ENCODE assay signal across 8 mouse cellular contexts in the genomic region with DNA sequence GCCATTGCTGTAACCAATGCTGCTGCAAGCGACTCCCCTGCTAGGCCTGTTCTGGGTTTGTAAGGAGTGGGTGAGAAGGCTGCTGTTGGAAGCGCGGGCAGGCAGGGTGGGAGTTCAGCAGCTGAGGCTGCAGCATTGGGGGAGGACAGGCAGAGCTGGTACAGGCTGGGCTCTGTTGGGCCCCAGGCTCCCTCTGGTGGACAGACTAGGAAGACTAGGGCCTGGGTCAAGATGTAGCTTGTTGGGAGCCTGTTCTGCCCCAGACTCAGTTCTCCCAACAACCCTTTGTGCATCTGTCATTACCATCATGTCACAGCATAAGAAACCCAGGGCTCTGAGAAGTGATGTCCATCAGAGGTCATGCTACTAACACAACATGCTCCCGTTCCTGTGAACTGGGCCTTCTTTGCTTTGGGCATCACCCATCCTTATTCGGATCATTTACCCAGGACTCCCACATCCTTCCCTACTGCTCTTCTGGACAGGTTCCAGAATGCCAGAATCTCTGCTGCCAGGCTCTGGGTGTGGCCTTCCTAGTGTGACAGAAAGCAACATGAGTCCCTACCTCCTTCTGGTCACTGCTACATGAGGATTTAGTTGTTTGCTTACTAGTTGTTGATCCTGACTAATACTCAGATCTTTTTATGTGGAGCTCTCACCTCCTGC. TPM values are rescaled to one million over a fixed set of nuclear protein-coding genes. Genes with fewer than 3 reads are reported as not detected.
DNase-seq lines count a peak whose midpoint lies in the region; ATAC-seq and TF ChIP-seq lines count a peak whose summit lies in the region.

No protein-coding gene starts in this region.

- TF ChIP-seq POLR2A in myocyte (IDR thresholded peaks at IDR 0.05; ENCODE audit: insufficient read length, low read depth), result no peak

- no peaks in the 10 kb centered on the region; the same call in 1 of the 2 replicates for H3K4me1 ChIP-seq in embryonic facial prominence, embryonic 12.5 days
- H3K4me1 ChIP-seq in kidney, embryonic 14.5 days (ENCODE audit: control insufficient read depth, insufficient read depth, low read length), result no peaks in the 10 kb centered on the region
- H3K4me1 ChIP-seq in stomach, embryonic 16.5 days (ENCODE audit: control insufficient read depth, insufficient read depth, low read length), result peaks cover 6% of the 10 kb centered on the region; the same call in 1 of the 2 replicates

- ATAC-seq in embryonic facial prominence, embryonic 12.5 days (ENCODE audit: insufficient number of reproducible peaks, insufficient read depth, low FRiP score, low TSS enrichment), result peak; percentile 79; the same call in 1 of the 2 replicates
- ATAC-seq in kidney, embryonic 14.5 days (ENCODE audit: low FRiP score, low TSS enrichment), result peak; percentile 86
- peak; percentile 67; the same call in 1 of the 2 replicates for ATAC-seq in stomach, embryonic 16.5 days (ENCODE audit: insufficient read depth, low FRiP score)

- H3K27me3 ChIP-seq in embryonic facial prominence, embryonic 12.5 days, result peaks cover 60% of the 10 kb centered on the region
- peaks cover 10% of the 10 kb centered on the region; the same call in 1 of the 2 replicates for H3K27me3 ChIP-seq in kidney, embryonic 14.5 days (ENCODE audit: control insufficient read depth, insufficient read depth, low read length)
- H3K27me3 ChIP-seq in myocyte (ENCODE audit: control insufficient read depth, insufficient read depth, insufficient read length), result no peaks in the 10 kb centered on the region
- H3K27me3 ChIP-seq in stomach, embryonic 16.5 days (ENCODE audit: control insufficient read depth, insufficient read depth, low read length), result peaks cover 32% of the 10 kb centered on the region

- 41% methylated on average over 5 of the region's 5 CpGs for WGBS in embryonic facial prominence, embryonic 12.5 days
- 41% methylated on average over 5 of the region's 5 CpGs for whole genome bisulfite sequencing in kidney, embryonic 14.5 days
- WGBS in stomach, embryonic 16.5 days, result 40% methylated on average over 5 of the region's 5 CpGs

- no peaks in the 10 kb centered on the region for H3K36me3 ChIP-seq in embryonic facial prominence, embryonic 12.5 days
- no peaks in the 10 kb centered on the region for H3K36me3 ChIP-seq in kidney, embryonic 14.5 days (ENCODE audit: control insufficient read depth, insufficient read depth, low read length)
- no peaks in the 10 kb centered on the region for H3K36me3 ChIP-seq in myocyte (ENCODE audit: control insufficient read depth, insufficient read depth)
- no peaks in the 10 kb centered on the region for H3K36me3 ChIP-seq in stomach, embryonic 16.5 days (ENCODE audit: control insufficient read depth, insufficient read depth, low read length)

- H3K4me2 ChIP-seq in embryonic facial prominence, embryonic 12.5 days (replicated peaks), result no peak overlapping the region
- no peak overlapping the region for H3K4me2 ChIP-seq in kidney, embryonic 14.5 days (replicated peaks; ENCODE audit: low read depth, low read length)
- H3K4me2 ChIP-seq in myocyte (ENCODE audit: low read depth), result peak overlapping the region; percentile 10
- no peak overlapping the region for H3K4me2 ChIP-seq in stomach, embryonic 16.5 days (ENCODE audit: low read depth, low read length)

- no peak overlapping the region for H3K4me3 ChIP-seq in embryonic facial prominence, embryonic 12.5 days
- no peak overlapping the region for H3K4me3 ChIP-seq in kidney, embryonic 14.5 days (ENCODE audit: low read length)
- no peak overlapping the region for H3K4me3 ChIP-seq in myocyte
- no peak overlapping the region for H3K4me3 ChIP-seq in stomach, embryonic 16.5 days (replicated peaks; ENCODE audit: low read length)

- no peak overlapping the region for H3ac ChIP-seq in myocyte (ENCODE audit: control insufficient read depth, insufficient read length)

- H3K27ac ChIP-seq in embryonic facial prominence, embryonic 12.5 days, result no peak overlapping the region
- H3K27ac ChIP-seq in kidney, embryonic 14.5 days (ENCODE audit: low read depth, low read length), result no peak overlapping the region
- H3K27ac ChIP-seq in stomach, embryonic 16.5 days (ENCODE audit: low read length), result no peak overlapping the region

- no peaks in the 10 kb centered on the region for H3K79me2 ChIP-seq in myocyte (ENCODE audit: control insufficient read depth, insufficient read depth)

- DNase-seq in 3T3-L1 (ENCODE audit: low read depth, low spot score) (peak; percentile 74), liver (peak; percentile 51)
- DNase-seq in adrenal gland, postnatal 10 days, result peak; percentile 72
- DNase-seq in heart, adult 8-10 months (ENCODE audit: low spot score), result peak; percentile 45

- no peak overlapping the region for H3K9ac ChIP-seq in embryonic facial prominence, embryonic 12.5 days
- no peak overlapping the region for H3K9ac ChIP-seq in kidney, embryonic 14.5 days (ENCODE audit: low read depth, low read length)
- H3K9ac ChIP-seq in stomach, embryonic 16.5 days (ENCODE audit: low read length), result no peak overlapping the region

- no peaks in the 10 kb centered on the region for H3K9me3 ChIP-seq in embryonic facial prominence, embryonic 12.5 days
- no peaks in the 10 kb centered on the region for H3K9me3 ChIP-seq in kidney, embryonic 14.5 days (ENCODE audit: control insufficient read depth, low read length)
- no peaks in the 10 kb centered on the region for H3K9me3 ChIP-seq in stomach, embryonic 16.5 days (replicated peaks; ENCODE audit: control insufficient read depth, low read length)

TF ChIP-seq in myocyte, 11 proteins besides CTCF, POLR2A, EP300 and RAD21:
- TF ChIP-seq REST (IDR thresholded peaks at IDR 0.05; ENCODE audit: insufficient read depth, insufficient read length), result no peak
- TF ChIP-seq SRF (IDR thresholded peaks at IDR 0.05; ENCODE audit: control insufficient read depth, insufficient read length, low read depth), result no peak
- no peak for TF ChIP-seq MYOD1 (IDR thresholded peaks at IDR 0.05; ENCODE audit: control insufficient read depth in 1 of 3, insufficient read length in 2 of 3, low read depth in 2 of 3)
- no peak for TF ChIP-seq MAX (IDR thresholded peaks at IDR 0.05; ENCODE audit: low read depth)
- TF ChIP-seq USF1 (IDR thresholded peaks at IDR 0.05; ENCODE audit: low read depth), result no peak
- no peak for TF ChIP-seq TCF12 (IDR thresholded peaks at IDR 0.05; ENCODE audit: insufficient read depth, poor library complexity, severe bottlenecking)
- TF ChIP-seq CEBPB (IDR thresholded peaks at IDR 0.05; ENCODE audit: insufficient read depth, poor library complexity, severe bottlenecking), result no peak
- TF ChIP-seq TCF3 (IDR thresholded peaks at IDR 0.05; ENCODE audit: insufficient read length, low read depth), result no peak
- no peak for TF ChIP-seq POLR2AphosphoS2 (IDR thresholded peaks at IDR 0.05; ENCODE audit: insufficient read length, low read depth)
- no peak for TF ChIP-seq E2F4 (IDR thresholded peaks at IDR 0.05; ENCODE audit: insufficient read depth)
- no peak for TF ChIP-seq MYOG (IDR thresholded peaks at IDR 0.05; ENCODE audit: control insufficient read depth in 1 of 3, insufficient read depth in 1 of 3, insufficient read length in 2 of 3, low read depth in 2 of 3)

RNA-seq across cellular contexts. Expression of gene Iqsec2, which starts 3.5 kb away (rescaled TPM):
- total RNA-seq in adrenal gland, postnatal 10 days (2021), result 10 to 100 TPM; 25.3 to 30.0 TPM
- polyA plus RNA-seq in embryonic facial prominence, embryonic 12.5 days (2016; fragmentation: Nextera tagmentation; extraction: Ambion mirVana), result 2.4 and 2.7 TPM in 2 replicates
- 10 to 100 TPM; 64.3 to 87.0 (median 82.0) TPM for total RNA-seq in heart, adult 8-10 months (2022)
- 3.8 and 4.0 TPM in 2 replicates for polyA plus RNA-seq in kidney, embryonic 14.5 days (2014; fragmentation: Nextera tagmentation; extraction: Ambion mirVana)
- polyA plus RNA-seq in myocyte (2012; fragmentation: generic; extraction: Trizol), result 11.2 TPM
- 3.3 and 3.8 TPM in 2 replicates for polyA plus RNA-seq in stomach, embryonic 16.5 days (2015; fragmentation: Nextera tagmentation; extraction: Ambion mirVana)
